Mouse (Mus musculus): ENCODE data around the gene Ush1c. TPM values are rescaled to one million over a fixed set of nuclear protein-coding genes. Genes with fewer than 3 reads are reported as not detected.

Ush1c gene
- polyA plus RNA-seq, 1 experiment from 2014 or later: 2.5 TPM

- H3K9ac ChIP-seq: no peak overlapping the region
- ATAC-seq (ENCODE audit: low FRiP score): no peak
- WGBS: 76% methylated on average over 7 of the region's 7 CpGs
- H3K4me1 ChIP-seq: peaks cover 24% of the 10 kb centered on the region
- no peaks in the 10 kb centered on the region for H3K9me3 ChIP-seq
- H3K36me3 ChIP-seq (replicated peaks): no peaks in the 10 kb centered on the region
- H3K27me3 ChIP-seq: no peaks in the 10 kb centered on the region
- H3K4me2 ChIP-seq: no peak overlapping the region
- H3K4me3 ChIP-seq (replicated peaks): no peak overlapping the region
- H3K27ac ChIP-seq: no peak overlapping the region
These were observed 80.6 kb downstream of the Ush1c start for GRCm38 (mm10) chr7:46157746-46158145.

DNA sequence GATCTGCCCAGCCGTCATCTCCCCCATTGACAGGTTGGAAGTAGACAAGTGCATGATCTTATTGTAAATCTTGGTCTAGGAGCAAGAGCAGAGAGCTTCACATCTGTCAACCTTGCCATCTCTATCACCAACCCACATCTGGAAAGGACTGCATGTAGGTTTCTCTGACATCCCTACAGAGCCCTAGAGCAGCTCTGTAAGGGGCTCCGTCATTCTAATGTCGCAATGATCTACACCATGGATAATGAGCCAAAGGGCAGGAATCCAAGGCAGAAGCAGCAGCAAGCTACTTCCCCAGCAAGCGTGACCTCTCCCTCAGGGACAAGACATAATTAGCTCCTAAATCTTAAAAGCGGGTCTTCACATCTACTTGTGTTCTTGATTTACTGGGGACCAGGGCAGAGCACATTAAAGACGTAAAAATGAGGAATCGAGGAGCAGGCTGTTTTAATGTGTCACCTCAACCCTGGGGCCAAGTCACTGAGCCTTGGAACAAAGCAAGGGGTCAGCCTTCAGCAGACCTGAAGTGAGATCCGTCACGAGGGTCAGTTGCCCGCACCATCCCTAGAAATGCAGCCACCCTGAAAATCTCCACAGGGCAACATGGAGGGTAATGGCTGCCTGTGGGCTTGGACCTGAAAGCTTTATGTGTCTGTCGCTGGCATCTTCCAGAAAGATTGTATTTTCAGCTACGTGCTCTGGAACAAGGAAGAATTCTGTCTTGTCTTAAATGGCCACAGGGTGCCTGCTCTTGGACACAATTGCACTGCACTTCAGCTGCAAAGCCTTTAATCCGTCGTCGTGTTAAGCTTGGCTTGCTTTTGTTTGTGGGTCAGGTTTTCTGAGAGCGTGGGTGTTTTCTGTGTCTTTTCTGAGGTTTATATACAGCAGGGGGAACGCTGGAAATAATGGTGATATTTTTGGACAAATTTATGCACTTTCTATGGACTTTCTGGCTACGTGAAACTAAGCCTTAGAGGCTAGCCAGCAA lies 83.5 kb downstream of the Ush1c start:
- no peak overlapping the region for H3K9ac ChIP-seq
- no peak for ATAC-seq (ENCODE audit: low FRiP score)
- H3K9me3 ChIP-seq: no peaks in the 10 kb centered on the region
- 26% methylated on average over 18 of the region's 18 CpGs for WGBS
- H3K27me3 ChIP-seq: no peaks in the 10 kb centered on the region
- H3K36me3 ChIP-seq (replicated peaks): no peaks in the 10 kb centered on the region
- no peak overlapping the region for H3K4me3 ChIP-seq (replicated peaks)
- no peak overlapping the region for H3K4me2 ChIP-seq
- no peak overlapping the region for H3K27ac ChIP-seq
- H3K4me1 ChIP-seq: peaks cover 27% of the 10 kb centered on the region

DNA sequence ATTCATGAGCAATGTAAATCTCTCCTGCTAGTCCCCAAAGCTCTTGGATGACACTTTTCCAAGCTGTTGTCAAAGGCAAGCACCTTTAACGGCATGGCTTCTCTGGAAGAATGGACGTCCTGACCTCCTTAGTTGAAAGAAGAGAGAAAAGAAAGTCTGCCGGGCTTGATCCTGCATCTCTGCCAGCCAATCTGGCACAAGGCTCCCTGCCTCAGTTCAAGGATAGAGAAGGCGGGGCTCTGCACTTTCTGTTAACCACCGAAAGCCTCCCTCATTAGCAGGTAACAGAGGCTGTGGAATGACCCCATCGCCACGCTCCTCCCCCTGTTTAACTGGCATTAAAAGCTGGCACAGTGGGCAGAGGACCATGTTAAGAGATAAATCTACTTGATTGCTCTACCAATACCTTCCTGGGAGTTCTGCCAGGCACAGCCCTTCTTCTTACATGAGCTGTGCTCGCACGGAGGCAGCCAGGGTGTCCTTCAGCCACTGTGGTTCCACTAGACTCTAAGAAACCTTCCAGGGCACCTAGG lies 85.4 kb downstream of the Ush1c start:
- Histone ChIP-seq H3K36me3 (replicated peaks) (no peaks in the 10 kb centered on the region), H3K9me3 (no peaks in the 10 kb centered on the region), H3K4me3 (replicated peaks) (no peak overlapping the region), H3K27me3 (no peaks in the 10 kb centered on the region), H3K9ac (no peak overlapping the region), H3K27ac (no peak overlapping the region), H3K4me2 (no peak overlapping the region), H3K4me1 (peaks cover 27% of the 10 kb centered on the region)
- WGBS: 63% methylated on average over 9 of the region's 9 CpGs
- ATAC-seq (ENCODE audit: low FRiP score): no peak

- Histone ChIP-seq H3K27ac (peak overlapping the region; percentile 65; the same call in 1 of the 2 replicates), H3K4me2 (no peak overlapping the region), H3K27me3 (no peaks in the 10 kb centered on the region; the same call in 1 of the 2 replicates), H3K4me3 (replicated peaks) (no peak overlapping the region), H3K9ac (no peak overlapping the region), H3K4me1 (peaks cover 6% of the 10 kb centered on the region; the same call in 1 of the 2 replicates), H3K36me3 (replicated peaks) (no peaks in the 10 kb centered on the region), H3K9me3 (no peaks in the 10 kb centered on the region)
- ATAC-seq (ENCODE audit: low FRiP score): no peak
- WGBS: 93% methylated on average over 7 of the region's 7 CpGs
These were observed 90.9 kb downstream of the Ush1c start for GRCm38 (mm10) chr7:46147417-46147816.

GRCm38 (mm10) chr7:46146675-46147308 lies 91.5 kb downstream of the Ush1c start:
- H3K27ac ChIP-seq: peak overlapping the region; percentile 65
- H3K4me1 ChIP-seq: 0 out of 2 replicates have a peak, but pooled peaks cover 3% of the 10 kb centered on the region
- H3K4me2 ChIP-seq: no peak overlapping the region
- ATAC-seq (ENCODE audit: low FRiP score): no peak
- no peak overlapping the region for H3K9ac ChIP-seq
- H3K9me3 ChIP-seq: no peaks in the 10 kb centered on the region
- no peaks in the 10 kb centered on the region for H3K36me3 ChIP-seq (replicated peaks)
- H3K4me3 ChIP-seq (replicated peaks): no peak overlapping the region
- no peaks in the 10 kb centered on the region; the same call in 1 of the 2 replicates for H3K27me3 ChIP-seq
- 55% methylated on average over 7 of the region's 7 CpGs for WGBS

Other genes with a start within 250 kb of the Ush1c start
- gene Abcc6, start 208.2 kb downstream of the Ush1c start, polyA plus RNA-seq (2016; fragmentation: Nextera tagmentation; extraction: Ambion mirVana): 0.10 and 0.18 TPM in 2 replicates
- gene Nomo1, start 204.8 kb downstream of the Ush1c start, polyA plus RNA-seq (2016; fragmentation: Nextera tagmentation; extraction: Ambion mirVana): 32.8 and 33.2 TPM in 2 replicates
- 0.46 and 0.81 TPM in 2 replicates for gene Kcnj11, start 137.7 kb downstream of the Ush1c start, polyA plus RNA-seq (2016; fragmentation: Nextera tagmentation; extraction: Ambion mirVana)
- 1.4 and 2.5 TPM in 2 replicates for gene Abcc8, start 58.5 kb downstream of the Ush1c start, polyA plus RNA-seq (2016; fragmentation: Nextera tagmentation; extraction: Ambion mirVana)
- 0.17 TPM in 1 of 2 replicates, not detected in the other for gene Otog, start 2.5 kb upstream of the Ush1c start, polyA plus RNA-seq (2016; fragmentation: Nextera tagmentation; extraction: Ambion mirVana)
- gene Myod1, start 138.0 kb upstream of the Ush1c start, polyA plus RNA-seq (2016; fragmentation: Nextera tagmentation; extraction: Ambion mirVana): 0.33 TPM in 1 of 2 replicates, not detected in the other
- gene Kcnc1, start 158.0 kb upstream of the Ush1c start, polyA plus RNA-seq (2016; fragmentation: Nextera tagmentation; extraction: Ambion mirVana): 4.8 and 4.9 TPM in 2 replicates

All from forebrain, embryonic 12.5 days (tissue).